Mouse (Mus musculus): ENCODE measurements around the gene Ivd.

DNA sequence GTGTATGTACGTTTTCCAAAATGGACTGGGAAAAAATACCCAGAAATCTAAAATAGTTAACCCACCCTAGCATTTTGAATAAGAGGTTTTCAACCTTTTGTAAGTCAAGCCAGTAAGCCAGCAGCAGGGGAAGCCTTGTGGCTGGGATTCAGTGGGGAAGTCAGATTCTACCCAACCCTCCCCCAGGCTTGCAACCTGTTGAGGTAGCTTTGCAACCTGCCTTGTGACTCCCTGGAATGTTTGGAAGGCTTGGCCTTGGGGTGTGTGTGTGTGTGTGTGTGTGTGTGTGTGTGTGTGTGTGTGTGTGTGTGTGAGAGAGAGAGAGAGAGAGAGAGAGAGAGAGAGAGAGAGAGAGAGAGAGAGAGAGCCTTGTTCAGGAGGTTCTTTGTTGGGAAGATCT lies 47.4 kb downstream of the Ivd start:
- TF ChIP-seq CTCF (IDR thresholded peaks at IDR 0.05; ENCODE audit: low read depth, low read length) (no peak), POLR2A (IDR thresholded peaks at IDR 0.05; ENCODE audit: insufficient read depth, low read length) (no peak), EP300 (IDR thresholded peaks at IDR 0.05; ENCODE audit: insufficient read depth, low read depth, low read length) (no peak)
